Mouse (Mus musculus): ENCODE measurements at regions not wholly inside any gene's neighbourhood (a gene's known extent, or its start where the extent isn't known, plus 50 kb on each side); places are given as distances from the start of the nearest gene placed in this dataset.
A peak's percentile ranks its signal among the peaks of the same experiment; 100 is the strongest.

- DNase-seq (ENCODE audit: low spot score): no peak
These were observed 67.6 kb upstream of the 1700021F07Rik start for GRCm38 (mm10) chr2:173454741-173455140.

DNA sequence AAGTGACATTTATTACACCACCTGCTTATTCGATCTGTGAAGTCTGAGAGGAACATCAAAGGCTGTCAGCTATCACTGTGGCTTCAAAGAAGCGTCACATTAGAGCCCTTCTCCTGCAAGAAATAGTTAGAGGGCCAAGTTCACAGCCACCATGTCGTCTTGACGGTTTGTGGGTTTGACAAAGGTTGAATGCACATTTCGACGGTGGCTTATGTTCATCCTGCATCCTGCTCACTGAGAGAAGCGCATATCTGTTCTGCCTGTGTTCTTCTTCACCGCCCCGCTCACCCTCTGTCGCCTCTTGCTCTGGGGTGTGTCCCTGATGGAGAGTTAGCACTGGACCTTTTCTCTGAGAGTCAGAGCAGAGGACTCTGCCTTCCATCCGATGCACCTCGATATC, 67.2 kb upstream of the 1700021F07Rik start:
- peak; percentile 80 for DNase-seq (ENCODE audit: low spot score)

DNA sequence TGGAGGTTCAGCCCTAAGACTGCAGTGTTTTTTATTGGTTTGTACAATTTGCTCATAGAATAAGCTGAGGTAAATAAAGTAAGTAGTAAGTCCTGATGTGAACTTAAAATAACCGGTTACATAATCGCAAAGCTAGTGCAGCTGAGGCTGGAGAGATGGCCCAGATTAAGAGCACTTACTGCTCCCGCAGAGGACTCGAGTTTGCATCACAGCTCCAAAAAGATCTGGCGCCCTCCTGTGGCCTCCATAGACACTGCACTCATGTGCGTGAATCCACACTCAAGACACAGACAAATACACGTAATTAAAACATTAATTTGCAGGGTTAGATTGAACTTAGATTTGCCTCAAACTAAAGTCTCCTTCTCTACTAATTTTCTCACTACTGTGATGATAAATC, 66.3 kb upstream of the 1700021F07Rik start:
- DNase-seq (ENCODE audit: low spot score): peak; percentile 44

DNA sequence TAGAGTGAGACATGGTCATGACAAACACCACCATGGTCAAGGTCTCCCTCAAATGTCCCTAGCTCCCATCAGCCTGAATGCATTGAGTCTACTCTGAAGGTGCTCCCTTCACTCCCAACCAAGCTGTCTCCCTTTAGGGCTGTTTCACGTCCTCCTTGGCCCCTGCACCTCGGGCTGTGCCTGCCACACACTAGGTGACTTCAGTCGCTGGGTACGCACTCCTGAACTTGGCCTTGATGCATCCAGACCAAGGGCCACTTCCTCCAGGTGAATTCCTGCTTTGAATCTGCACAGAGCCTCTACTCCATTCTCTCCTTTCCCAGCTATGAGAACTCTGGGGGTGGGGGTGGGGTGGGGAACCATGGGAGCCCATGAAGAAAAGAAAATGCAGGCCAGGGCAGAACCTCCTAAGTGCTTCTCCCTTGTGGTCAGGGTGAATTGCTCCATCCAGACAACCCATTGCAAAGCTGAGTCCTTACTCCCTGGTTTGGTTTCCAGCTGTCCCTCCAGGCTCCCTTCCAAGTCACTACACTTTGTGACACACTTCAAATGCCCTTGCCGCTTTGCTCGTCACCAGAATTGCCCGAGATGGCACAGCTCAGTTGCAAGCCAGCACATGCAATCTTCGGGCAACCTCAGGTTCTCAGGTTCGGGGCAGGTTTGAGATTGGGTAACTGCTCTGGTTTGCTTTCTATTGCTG, 65.3 kb upstream of the 1700021F07Rik start:
- DNase-seq (ENCODE audit: low spot score): no peak

GRCm38 (mm10) chr2:173457624-173458320, 64.6 kb upstream of the 1700021F07Rik start:
- no peak for DNase-seq (ENCODE audit: low spot score)

DNA sequence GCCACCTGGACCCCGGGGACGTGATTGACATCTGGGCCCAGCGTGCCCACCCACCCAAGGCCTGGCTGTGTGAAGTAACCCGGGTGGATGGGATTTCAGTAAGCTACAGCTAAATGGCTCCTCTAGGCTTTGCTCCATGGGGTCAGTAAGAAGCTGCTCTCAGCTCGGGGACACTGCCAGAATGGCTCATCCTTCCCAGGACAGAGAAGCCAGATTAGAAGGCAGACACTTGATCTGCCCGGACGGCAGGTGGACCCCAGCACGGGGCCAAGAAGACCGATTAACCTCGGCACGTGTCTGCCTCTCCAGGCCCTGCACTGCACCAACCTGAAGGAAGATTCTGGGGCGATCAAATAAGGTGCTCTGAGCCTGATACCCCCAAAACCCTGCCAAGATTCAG, 63.5 kb upstream of the 1700021F07Rik start:
- DNase-seq (ENCODE audit: low spot score): no peak

DNA sequence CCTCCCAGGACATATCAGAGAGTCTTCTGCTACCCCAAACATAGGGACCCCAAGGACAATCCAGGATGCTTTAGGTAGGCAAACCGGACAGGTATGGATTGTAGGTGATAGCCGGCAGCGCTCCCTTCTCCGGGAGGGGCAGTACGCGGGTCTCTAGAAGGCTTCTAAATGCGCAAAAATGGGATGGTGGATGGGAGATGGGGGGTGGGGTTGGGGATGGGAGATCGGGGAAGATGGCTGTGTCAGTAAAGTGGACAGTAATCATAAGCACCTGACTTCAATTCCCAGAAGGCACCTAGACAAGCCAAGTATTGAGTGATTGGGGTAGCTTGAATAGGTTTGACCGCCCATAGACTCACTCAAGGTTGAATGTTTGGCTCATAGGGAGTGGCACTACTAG, 59.1 kb upstream of the 1700021F07Rik start:
- DNase-seq (ENCODE audit: low spot score): no peak

- DNase-seq (ENCODE audit: low spot score): no peak
These were observed 57.8 kb upstream of the 1700021F07Rik start for GRCm38 (mm10) chr2:173464562-173464961.

- DNase-seq (ENCODE audit: low spot score): no peak
These were observed 57.3 kb upstream of the 1700021F07Rik start for GRCm38 (mm10) chr2:173465006-173465620.

- no peak for DNase-seq (ENCODE audit: low spot score)
These were observed 54.2 kb upstream of the 1700021F07Rik start for GRCm38 (mm10) chr2:173468136-173468535.

DNA sequence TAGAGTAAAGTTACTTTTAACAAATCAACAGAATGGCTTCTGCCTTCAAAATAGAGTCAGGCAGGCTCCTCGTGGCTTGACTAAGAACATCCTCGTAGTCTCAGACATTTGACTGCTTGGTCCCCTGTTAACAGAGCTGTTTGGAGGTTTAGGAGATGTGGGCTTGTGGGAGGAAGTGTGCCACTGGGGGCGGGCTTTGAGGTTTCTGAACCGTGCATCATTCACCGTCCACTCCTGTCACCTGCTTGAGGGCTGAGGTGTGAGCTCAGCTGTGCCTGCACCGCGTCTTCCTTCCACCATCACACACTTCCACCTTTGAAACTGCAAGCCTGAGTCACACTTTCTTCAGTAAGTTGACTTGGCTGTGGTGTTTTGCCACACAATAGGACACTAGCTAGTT, 52.6 kb upstream of the 1700021F07Rik start:
- DNase-seq (ENCODE audit: low spot score): peak; percentile 94

Measured in T-cell, adult 2 months (primary cell).